Mouse (Mus musculus) stomach, embryonic 16.5 days (tissue): Measurements from ENCODE around the gene Arhgap23. TPM values are rescaled to one million over a fixed set of nuclear protein-coding genes. Genes with fewer than 3 reads are reported as not detected.

Experiments
- ATAC-seq: fragments of 200-750 bp; cut with Nextera tagmentation; 2 replicates; pipeline ENCODE4 v1.8.0; 2017; ENCODE audit warnings: moderate number of reproducible peaks, moderate TSS enrichment; ENCODE audit not compliant: insufficient read depth, low FRiP score
- H3K27ac ChIP-seq: fragments of 300-500 bp; sonication (generic); 2 replicates; pipeline ENCODE4 v1.5.1; 2014; ENCODE audit warnings: low read length
- H3K27me3 ChIP-seq: fragments of 300-500 bp; sonication (generic); 2 replicates; pipeline ENCODE4 v1.6.1; 2014; ENCODE audit warnings: low read length, control low read depth, mixed read lengths; ENCODE audit not compliant: control insufficient read depth, insufficient read depth
- H3K36me3 ChIP-seq: fragments of 300-500 bp; sonication (generic); 2 replicates; pipeline ENCODE4 v1.6.1; 2014; ENCODE audit warnings: low read length; ENCODE audit not compliant: control insufficient read depth, insufficient read depth
- H3K4me1 ChIP-seq: fragments of 300-500 bp; sonication (generic); 2 replicates; pipeline ENCODE4 v1.6.1; 2014; ENCODE audit warnings: low read length, control low read depth, mixed read lengths; ENCODE audit not compliant: control insufficient read depth, insufficient read depth
- H3K4me2 ChIP-seq: fragments of 300-500 bp; sonication (generic); 2 replicates; pipeline ENCODE4 v1.6.1; 2014; ENCODE audit warnings: low read depth, low read length, mixed read lengths
- H3K4me3 ChIP-seq: fragments of 300-500 bp; sonication (generic); replicated peaks from 2 replicates; pipeline ENCODE4 v1.5.1; 2014; ENCODE audit warnings: mild to moderate bottlenecking, low read length
- H3K9ac ChIP-seq: fragments of 300-500 bp; sonication (generic); 2 replicates; pipeline ENCODE4 v1.6.1; 2014; ENCODE audit warnings: low read length
- H3K9me3 ChIP-seq: fragments of 300-500 bp; sonication (generic); replicated peaks from 2 replicates; pipeline ENCODE4 v1.6.1; 2016; ENCODE audit warnings: low read length, control low read depth; ENCODE audit not compliant: control insufficient read depth
- WGBS: fragments of 180-500 bp; shearing (Covaris S2); extraction: QIAGEN DNeasy Blood & Tissue Kit; methylation state at CpG from one replicate; pipeline ENCODE4 v1.1.7; 2014; 5-methylcytosine and 5-hydroxymethylcytosine counted together
- polyA plus RNA-seq: library from polyadenylated mRNA; unstranded; fragments of >200 nt; fragmentation: Nextera tagmentation; extraction: Ambion mirVana; gene quantifications from 2 replicates; pipeline ENCODE4 v1.2.1, GENCODE M21; 2015

The Arhgap23 gene
- polyA plus RNA-seq, 1 experiment from 2014 or later = 4.4 TPM

DNA sequence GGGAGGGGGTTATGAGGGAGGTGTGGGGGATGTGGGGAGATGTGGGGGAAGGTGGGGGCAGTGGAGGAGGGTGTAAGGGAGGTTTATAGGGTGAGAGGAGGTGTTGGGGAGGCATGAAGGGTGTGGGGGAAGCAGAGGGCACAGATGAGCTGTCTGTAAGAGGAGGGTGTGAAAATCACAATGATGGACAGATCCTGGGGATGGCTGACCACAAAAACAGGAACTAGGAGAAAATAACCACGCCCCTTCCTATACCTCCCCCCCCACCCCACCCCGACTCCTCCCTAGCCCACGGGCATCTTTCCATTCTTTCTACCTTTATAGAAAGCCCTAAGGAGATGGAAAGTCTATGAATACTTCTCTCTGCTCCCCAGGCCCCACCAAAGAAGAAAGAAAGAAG, 124.8 kb downstream of the Arhgap23 start:
- Histone ChIP-seq H3K4me1 (peaks cover 13% of the 10 kb centered on the region), H3K27me3 (peaks cover 49% of the 10 kb centered on the region), H3K9ac (no peak overlapping the region), H3K4me2 (no peak overlapping the region), H3K4me3 (no peak overlapping the region), H3K36me3 (no peaks in the 10 kb centered on the region), H3K27ac (no peak overlapping the region), H3K9me3 (no peaks in the 10 kb centered on the region)
- 66% methylated on average over 3 of the region's 3 CpGs for WGBS
- no peak for ATAC-seq

DNA sequence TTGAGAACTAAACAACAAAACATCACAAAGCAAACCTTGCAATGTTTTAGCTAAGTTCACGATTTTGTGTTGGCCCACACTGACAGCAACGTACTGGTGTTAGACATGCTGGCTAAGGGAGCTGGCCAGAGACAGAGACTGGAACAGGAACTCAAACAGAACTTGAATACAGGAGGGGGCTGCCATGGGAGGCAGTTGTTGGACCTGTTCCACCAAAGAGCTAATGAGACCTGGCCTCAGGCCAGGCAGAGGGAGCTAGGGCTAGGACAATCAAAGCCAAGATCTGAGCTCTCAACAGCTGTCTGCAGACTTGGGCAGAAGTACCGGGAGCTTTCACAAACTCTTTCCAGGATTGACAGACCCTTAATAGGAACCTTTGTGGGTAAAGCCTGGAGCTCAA, 125.3 kb downstream of the Arhgap23 start:
- 17% methylated on average over 3 of the region's 3 CpGs for WGBS
- no peaks in the 10 kb centered on the region for H3K9me3 ChIP-seq
- H3K4me3 ChIP-seq = no peak overlapping the region
- H3K9ac ChIP-seq = no peak overlapping the region
- no peak for ATAC-seq
- peaks cover 13% of the 10 kb centered on the region for H3K4me1 ChIP-seq
- no peak overlapping the region for H3K27ac ChIP-seq
- H3K36me3 ChIP-seq = no peaks in the 10 kb centered on the region
- peaks cover 49% of the 10 kb centered on the region for H3K27me3 ChIP-seq
- no peak overlapping the region for H3K4me2 ChIP-seq

DNA sequence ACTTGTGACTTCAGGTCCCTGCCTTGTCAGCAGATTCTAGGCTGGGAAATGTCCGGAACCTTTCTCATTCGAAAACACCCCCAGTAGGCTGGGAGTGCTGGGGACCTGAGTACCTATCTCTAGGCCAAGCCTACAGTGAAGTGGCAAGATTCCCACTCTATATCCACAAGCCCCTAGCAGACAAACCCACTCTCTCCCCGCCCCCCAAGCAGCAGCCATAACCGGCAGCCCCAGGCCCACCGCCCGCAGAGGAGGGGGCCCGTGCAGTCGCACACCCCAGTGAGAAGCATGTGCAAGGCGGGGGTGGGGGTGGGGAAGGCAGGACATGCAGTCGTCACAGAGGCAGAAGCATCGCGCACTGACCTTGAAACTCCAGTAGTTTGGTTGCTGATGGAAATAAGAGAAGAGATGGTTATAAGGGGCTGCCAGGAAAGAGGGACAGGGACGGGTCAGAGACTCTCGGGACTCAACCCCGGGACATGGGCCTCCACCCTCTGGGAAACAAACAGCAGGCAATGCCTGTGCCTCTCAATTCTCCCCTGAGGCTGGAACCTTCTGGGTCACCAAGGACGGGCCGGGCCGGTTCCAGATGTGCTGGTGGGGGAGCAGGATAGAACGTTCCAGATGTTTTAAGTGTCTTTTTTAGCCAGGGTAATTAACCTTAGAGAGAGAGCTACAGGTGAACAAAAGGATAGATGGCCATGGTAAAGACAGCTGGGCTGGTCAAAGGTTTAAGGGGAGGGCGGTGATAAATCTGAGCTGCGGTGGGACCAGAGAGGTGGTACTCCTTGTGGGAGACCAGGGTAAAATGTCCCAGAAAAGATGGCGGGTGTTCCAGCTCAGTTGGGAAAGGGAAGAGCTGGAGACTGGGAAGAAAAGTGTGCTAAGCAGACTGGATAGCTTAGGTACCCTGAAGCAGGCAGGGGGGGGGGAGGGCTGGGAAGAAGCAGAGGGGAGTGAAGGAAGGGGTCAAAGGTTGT, 127.1 kb downstream of the Arhgap23 start:
- ATAC-seq = no peak
- H3K4me1 ChIP-seq = peaks cover 22% of the 10 kb centered on the region
- H3K4me2 ChIP-seq = no peak overlapping the region
- no peak overlapping the region for H3K27ac ChIP-seq
- no peak overlapping the region for H3K4me3 ChIP-seq
- no peak overlapping the region for H3K9ac ChIP-seq
- no peaks in the 10 kb centered on the region for H3K36me3 ChIP-seq
- peaks cover 49% of the 10 kb centered on the region for H3K27me3 ChIP-seq
- H3K9me3 ChIP-seq = no peaks in the 10 kb centered on the region
- WGBS = 80% methylated on average over 22 of the region's 22 CpGs

DNA sequence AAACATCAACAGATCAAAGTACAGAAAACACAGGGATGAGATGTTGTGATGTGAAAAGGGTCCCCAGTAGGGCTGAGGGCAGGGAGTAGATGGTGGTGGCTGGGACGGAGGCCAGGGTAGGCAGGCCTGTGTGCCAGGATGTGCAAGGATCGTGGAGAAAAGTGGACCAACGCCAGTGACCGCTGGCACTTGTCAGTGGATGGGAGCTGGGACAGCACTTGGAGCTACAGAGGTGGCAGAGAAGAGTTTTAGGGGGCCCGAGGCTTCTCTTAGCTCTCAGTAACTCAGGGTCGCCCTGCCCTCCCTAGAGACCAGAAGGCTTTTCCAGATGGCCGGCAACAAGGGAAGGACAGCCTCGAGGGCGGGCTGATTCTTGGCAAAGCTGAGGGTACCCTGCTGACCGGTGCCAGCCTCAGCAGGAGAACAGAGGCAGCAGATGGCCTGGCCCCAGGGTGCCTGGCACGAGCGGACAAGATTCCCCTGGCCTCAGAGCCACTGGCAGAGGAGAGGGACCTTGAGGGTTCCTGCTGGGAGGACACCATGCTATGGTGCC, 127.9 kb downstream of the Arhgap23 start:
- ATAC-seq = no peak
- Histone ChIP-seq H3K27me3 (peaks cover 50% of the 10 kb centered on the region), H3K9me3 (no peaks in the 10 kb centered on the region), H3K4me2 (no peak overlapping the region), H3K4me1 (peaks cover 22% of the 10 kb centered on the region), H3K4me3 (no peak overlapping the region), H3K9ac (no peak overlapping the region), H3K36me3 (no peaks in the 10 kb centered on the region), H3K27ac (no peak overlapping the region)
- 65% methylated on average over 12 of the region's 12 CpGs for WGBS

GRCm38 (mm10) chr11:97543883-97544282, 128.6 kb downstream of the Arhgap23 start:
- 74% methylated on average over 9 of the region's 9 CpGs for WGBS
- Histone ChIP-seq H3K36me3 (no peaks in the 10 kb centered on the region), H3K4me1 (peaks cover 22% of the 10 kb centered on the region), H3K27ac (no peak overlapping the region), H3K4me2 (no peak overlapping the region), H3K27me3 (peaks cover 51% of the 10 kb centered on the region), H3K9me3 (no peaks in the 10 kb centered on the region), H3K9ac (no peak overlapping the region), H3K4me3 (no peak overlapping the region)
- ATAC-seq = no peak

DNA sequence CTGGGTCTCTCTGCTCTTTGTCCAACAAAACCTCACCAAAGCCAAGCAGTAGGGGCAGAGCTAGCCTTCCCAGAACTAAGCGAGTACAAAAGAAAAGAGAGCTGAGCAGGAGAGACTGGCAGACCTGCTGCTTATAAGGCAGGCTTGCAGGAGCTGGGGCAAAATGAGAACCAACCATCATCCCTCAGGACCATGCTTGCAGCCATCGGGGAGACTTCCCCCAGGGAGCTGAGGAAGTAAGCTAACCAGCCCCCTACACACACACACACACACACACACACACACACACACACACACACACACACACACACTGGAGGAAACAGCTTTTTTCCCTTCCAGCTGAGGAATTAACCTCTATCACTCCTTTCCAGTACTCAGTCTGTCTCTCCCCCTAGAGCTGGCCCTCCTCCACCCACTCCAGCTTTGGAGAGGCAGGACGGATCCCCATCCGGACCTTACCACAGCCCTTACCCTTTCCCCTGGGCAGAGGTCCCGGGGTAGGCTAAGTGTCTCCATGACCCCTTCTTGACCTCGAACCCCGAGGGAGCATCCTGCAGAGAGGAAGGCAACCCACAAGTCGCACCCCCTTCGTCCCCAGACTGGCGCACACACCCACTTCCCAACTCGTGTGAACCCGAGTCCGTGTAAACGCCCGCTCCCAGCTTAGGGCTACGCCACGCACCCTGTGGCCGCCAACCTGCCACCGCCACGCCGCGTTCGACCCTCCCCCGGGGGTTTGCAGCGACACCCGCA, 130.7 kb downstream of the Arhgap23 start:
- Histone ChIP-seq H3K4me2 (peak overlapping the region; percentile 99), H3K4me3 (peak overlapping the region; percentile 59), H3K27ac (no peak overlapping the region), H3K9ac (peak overlapping the region; percentile 64; the same call in 1 of the 2 replicates), H3K36me3 (no peaks in the 10 kb centered on the region), H3K9me3 (no peaks in the 10 kb centered on the region), H3K4me1 (peaks cover 13% of the 10 kb centered on the region), H3K27me3 (peaks cover 72% of the 10 kb centered on the region)
- ATAC-seq = no peak
- WGBS = 7% methylated on average over 26 of the region's 26 CpGs

- Histone ChIP-seq H3K4me1 (peaks cover 10% of the 10 kb centered on the region), H3K27ac (no peak overlapping the region), H3K9ac (peak overlapping the region; percentile 64), H3K27me3 (peaks cover 82% of the 10 kb centered on the region), H3K4me3 (peak overlapping the region; percentile 59), H3K9me3 (no peaks in the 10 kb centered on the region), H3K36me3 (no peaks in the 10 kb centered on the region), H3K4me2 (peak overlapping the region; percentile 99)
- WGBS = 1% methylated on average over 56 of the region's 73 CpGs
- no peak for ATAC-seq
Measured at GRCm38 (mm10) chr11:97546804-97547411, 131.6 kb downstream of the Arhgap23 start.

DNA sequence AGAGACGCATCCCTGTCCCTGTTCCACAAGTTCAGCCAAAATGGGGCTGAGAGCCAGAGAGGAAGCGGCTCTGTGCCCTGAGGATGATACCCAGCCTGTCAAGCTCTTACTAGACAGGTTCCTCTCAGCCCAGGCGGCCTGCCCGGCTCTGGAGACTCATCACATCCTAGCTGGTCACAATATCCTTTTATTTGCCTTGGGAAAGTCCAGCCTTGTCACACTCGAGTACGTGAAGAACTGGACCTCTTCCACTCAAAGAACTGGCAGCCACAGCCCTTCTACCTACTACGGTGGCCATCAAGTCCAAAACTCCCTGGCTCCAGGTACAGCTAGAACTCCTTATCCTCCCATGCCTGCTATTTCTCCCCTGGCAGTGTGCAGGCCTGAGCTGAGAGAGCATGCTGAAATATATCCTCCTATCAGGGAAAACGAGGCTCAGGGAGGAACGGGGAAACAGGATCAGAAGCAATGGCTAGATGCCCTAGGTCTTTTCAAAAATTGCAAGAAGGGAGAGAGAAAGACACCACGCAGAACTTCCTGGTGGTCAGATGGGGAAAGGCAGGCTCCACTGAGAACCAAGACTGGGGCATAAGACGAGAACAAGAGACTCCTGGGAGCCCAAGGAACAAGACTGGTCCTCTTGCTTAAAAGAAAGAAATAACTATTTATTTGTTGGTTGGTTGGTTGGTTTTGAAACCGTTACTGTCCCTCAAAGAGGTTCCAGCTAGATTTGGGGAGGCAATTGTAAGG, 132.8 kb downstream of the Arhgap23 start:
- H3K4me1 ChIP-seq = peaks cover 10% of the 10 kb centered on the region
- no peak for ATAC-seq
- H3K9me3 ChIP-seq = no peaks in the 10 kb centered on the region
- peaks cover 90% of the 10 kb centered on the region for H3K27me3 ChIP-seq
- H3K4me3 ChIP-seq = no peak overlapping the region
- 64% methylated on average over 12 of the region's 12 CpGs for WGBS
- H3K27ac ChIP-seq = no peak overlapping the region
- H3K9ac ChIP-seq = no peak overlapping the region
- no peak overlapping the region for H3K4me2 ChIP-seq
- H3K36me3 ChIP-seq = no peaks in the 10 kb centered on the region
